Mouse (Mus musculus): ENCODE measurements around the gene Amz2. TPM values are rescaled to one million over a fixed set of nuclear protein-coding genes. Genes with fewer than 3 reads are reported as not detected.

The Amz2 gene
- polyA plus RNA-seq (2012; rRNA removed) (10.0 and 13.1 TPM in 2 replicates), polyA plus RNA-seq (2014; fragmentation: Nextera tagmentation; extraction: Ambion mirVana) (12.2 and 12.6 TPM in 2 replicates)

GRCm38 (mm10) chr11:109425392-109426271, at the start of gene Amz2:
Gene Amz2, plus strand, starts transcription at chr11:109425946.
- WGBS (ENCODE audit: insufficient replicate concordance), result under 1% methylated on average over 65 of the region's 65 CpGs
- H3K4me3 ChIP-seq (ENCODE audit: insufficient read depth in 1 of 2, low read depth in 2 of 2, low read length in 2 of 2), result peak within 1 kb of the TSS; percentile 75 to 85
- DNase-seq (ENCODE audit: low read depth in 3 of 3, low spot score in 3 of 3) (peak; percentile 97 to 98 (median 97)), ATAC-seq (ENCODE audit: insufficient read depth) (peak; percentile 93)
- H3K27ac ChIP-seq, result peak within 1 kb of the TSS; percentile 77
- H3K36me3 ChIP-seq (replicated peaks; ENCODE audit: control insufficient read depth, insufficient read depth, low read depth), result peaks cover 13% of the 10 kb centered on the region
- H3K4me2 ChIP-seq (ENCODE audit: low read depth), result peak within 1 kb of the TSS; percentile 83
- peak; percentile 91 for TF ChIP-seq CTCF (IDR thresholded peaks at IDR 0.05; ENCODE audit: low read depth)
- TF ChIP-seq EP300 (IDR thresholded peaks at IDR 0.05; ENCODE audit: low read depth), result no peak
- peak within 1 kb of the TSS; percentile 72 for H3K9ac ChIP-seq (replicated peaks)
- peaks cover 12 to 18% of the 10 kb centered on the region in 2 experiments for H3K4me1 ChIP-seq (replicated peaks; ENCODE audit: control insufficient read depth in 2 of 2, insufficient read depth in 2 of 2, low read length in 1 of 2)
- H3K9me3 ChIP-seq (ENCODE audit: control insufficient read depth, low read length), result peaks cover 2% of the 10 kb centered on the region; the same call in 1 of the 2 replicates
- H3K27me3 ChIP-seq (ENCODE audit: control insufficient read depth, insufficient read depth, low read length), result no peaks in the 10 kb centered on the region

GRCm38 (mm10) chr11:109376484-109377143, 49.1 kb upstream of the Amz2 start:
- 30% methylated on average over 7 of the region's 7 CpGs for WGBS (ENCODE audit: insufficient replicate concordance)
- no peak overlapping the region for H3K4me3 ChIP-seq (ENCODE audit: insufficient read depth in 1 of 2, low read depth in 2 of 2, low read length in 2 of 2)
- H3K9ac ChIP-seq (replicated peaks), result peak overlapping the region; percentile 20; the same call in 1 of the 2 replicates
- H3K27ac ChIP-seq, result peak overlapping the region; percentile 7; the same call in 1 of the 2 replicates
- ATAC-seq (ENCODE audit: insufficient read depth) (peak; percentile 87), DNase-seq (ENCODE audit: low read depth in 3 of 3, low spot score in 3 of 3) (peak in 1 of 3 experiments; percentile 26)
- H3K4me2 ChIP-seq (ENCODE audit: low read depth), result peak overlapping the region; percentile 45
- no peaks in the 10 kb centered on the region; the same call in 1 of the 2 replicates for H3K36me3 ChIP-seq (replicated peaks; ENCODE audit: control insufficient read depth, insufficient read depth, low read depth)
- TF ChIP-seq EP300 (IDR thresholded peaks at IDR 0.05; ENCODE audit: low read depth) (no peak; the same call in 1 of the 2 replicates), CTCF (IDR thresholded peaks at IDR 0.05; ENCODE audit: low read depth) (no peak)
- H3K9me3 ChIP-seq (ENCODE audit: control insufficient read depth, low read length), result no peaks in the 10 kb centered on the region
- peaks cover 26 to 37% of the 10 kb centered on the region in 2 experiments for H3K4me1 ChIP-seq (replicated peaks; ENCODE audit: control insufficient read depth in 2 of 2, insufficient read depth in 2 of 2, low read length in 1 of 2)
- H3K27me3 ChIP-seq (ENCODE audit: control insufficient read depth, insufficient read depth, low read length), result no peaks in the 10 kb centered on the region

- H3K27me3 ChIP-seq (ENCODE audit: control insufficient read depth, insufficient read depth, low read length), result no peaks in the 10 kb centered on the region
- no peak for DNase-seq (ENCODE audit: low read depth in 3 of 3, low spot score in 3 of 3)
- no peak overlapping the region for H3K4me3 ChIP-seq (ENCODE audit: insufficient read depth in 1 of 2, low read depth in 2 of 2, low read length in 2 of 2)
- 45% methylated on average over 10 of the region's 10 CpGs for WGBS (ENCODE audit: insufficient replicate concordance)
- ATAC-seq (ENCODE audit: insufficient read depth), result no peak
- H3K4me2 ChIP-seq (ENCODE audit: low read depth), result no peak overlapping the region
- H3K27ac ChIP-seq, result no peak overlapping the region
- no peak overlapping the region for H3K9ac ChIP-seq (replicated peaks)
- no peaks in the 10 kb centered on the region for H3K9me3 ChIP-seq (ENCODE audit: control insufficient read depth, low read length)
- H3K36me3 ChIP-seq (replicated peaks; ENCODE audit: control insufficient read depth, insufficient read depth, low read depth), result no peaks in the 10 kb centered on the region; the same call in 1 of the 2 replicates
- peaks cover 26 to 40% of the 10 kb centered on the region in 2 experiments for H3K4me1 ChIP-seq (replicated peaks; ENCODE audit: control insufficient read depth in 2 of 2, insufficient read depth in 2 of 2, low read length in 1 of 2)
- TF ChIP-seq EP300 (IDR thresholded peaks at IDR 0.05; ENCODE audit: low read depth), result no peak
- TF ChIP-seq CTCF (IDR thresholded peaks at IDR 0.05; ENCODE audit: low read depth), result no peak
These were observed 48.3 kb upstream of the Amz2 start for GRCm38 (mm10) chr11:109377477-109377876.

DNA sequence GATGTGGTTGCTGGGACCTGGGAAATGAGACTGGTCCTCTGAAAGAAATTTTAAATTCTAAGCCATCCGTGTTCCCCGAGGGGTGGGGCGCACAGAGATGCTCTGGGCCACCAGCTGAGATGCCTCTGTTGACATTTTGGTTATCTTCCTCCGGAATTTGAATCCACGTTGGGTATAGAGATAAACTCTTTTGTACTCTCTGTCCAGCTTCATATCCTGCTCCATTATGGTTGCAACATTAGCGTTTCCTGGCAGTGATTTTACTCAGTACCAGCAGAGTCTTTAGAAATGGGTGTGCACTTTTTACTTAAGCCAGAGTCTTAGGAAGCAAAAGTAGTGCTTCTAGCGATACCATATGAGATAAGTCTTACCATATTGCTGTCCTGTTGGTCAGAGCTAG, 47.7 kb upstream of the Amz2 start:
- H3K4me3 ChIP-seq (ENCODE audit: insufficient read depth in 1 of 2, low read depth in 2 of 2, low read length in 2 of 2), result no peak overlapping the region
- DNase-seq (ENCODE audit: low read depth in 3 of 3, low spot score in 3 of 3), result no peak
- 45% methylated on average over 7 of the region's 7 CpGs for WGBS (ENCODE audit: insufficient replicate concordance)
- H3K27me3 ChIP-seq (ENCODE audit: control insufficient read depth, insufficient read depth, low read length), result no peaks in the 10 kb centered on the region
- H3K36me3 ChIP-seq (replicated peaks; ENCODE audit: control insufficient read depth, insufficient read depth, low read depth), result no peaks in the 10 kb centered on the region; the same call in 1 of the 2 replicates
- H3K4me2 ChIP-seq (ENCODE audit: low read depth), result no peak overlapping the region
- no peak overlapping the region for H3K27ac ChIP-seq
- H3K9me3 ChIP-seq (ENCODE audit: control insufficient read depth, low read length), result no peaks in the 10 kb centered on the region
- ATAC-seq (ENCODE audit: insufficient read depth), result no peak
- H3K4me1 ChIP-seq (replicated peaks; ENCODE audit: control insufficient read depth in 2 of 2, insufficient read depth in 2 of 2, low read length in 1 of 2), result peaks cover 26 to 43% of the 10 kb centered on the region in 2 experiments
- no peak overlapping the region for H3K9ac ChIP-seq (replicated peaks)
- TF ChIP-seq EP300 (IDR thresholded peaks at IDR 0.05; ENCODE audit: low read depth), result no peak
- TF ChIP-seq CTCF (IDR thresholded peaks at IDR 0.05; ENCODE audit: low read depth), result no peak

All from liver, embryonic 14.5 days (tissue).